Mouse (Mus musculus) lung, postnatal 0 days (tissue): ENCODE measurements around the gene Jmjd7.

Experiments
- CTCF ChIP-seq: IDR thresholded peaks from 2 replicates; pipeline ENCODE4 v1.5.1; 2016; ENCODE audit warnings: antibody characterized with exemption, mild to moderate bottlenecking
- EP300 ChIP-seq: IDR thresholded peaks from 2 replicates; pipeline ENCODE4 v1.6.1; 2016; ENCODE audit warnings: antibody characterized with exemption, mild to moderate bottlenecking, control low read depth

- TF ChIP-seq CTCF (no peak), EP300 (no peak)
Measured at GRCm38 (mm10) chr2:120033726-120034125, 6.4 kb downstream of the Jmjd7 start.
